Mouse (Mus musculus): ENCODE data around the gene Saysd1. TPM values are rescaled to one million over a fixed set of nuclear protein-coding genes. Genes with fewer than 3 reads are reported as not detected.

Gene Saysd1
- polyA plus RNA-seq, 1 experiment from 2014 or later, result 11.2 TPM

DNA sequence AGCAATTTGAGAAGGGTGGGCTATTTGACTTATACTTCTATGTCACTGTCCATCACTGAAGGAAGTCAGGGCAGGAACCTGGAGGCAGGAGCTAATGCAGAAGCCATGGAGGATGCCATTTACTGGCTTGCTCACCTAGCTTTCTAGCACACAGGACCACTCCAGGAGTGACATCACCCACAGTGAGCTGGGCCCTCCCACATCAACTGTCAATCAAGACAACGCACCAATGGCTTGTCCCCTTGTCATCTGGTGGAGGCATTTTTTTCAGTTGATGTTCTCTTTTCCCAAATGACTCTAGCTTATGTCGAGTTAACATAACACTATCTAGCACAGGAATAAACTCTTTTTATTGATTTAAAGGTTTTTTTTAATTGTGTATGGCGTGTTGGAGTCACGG is 30.9 kb upstream of the Saysd1 start:
- H3K4me3 ChIP-seq (ENCODE audit: low read length), result no peak overlapping the region
- no peaks in the 10 kb centered on the region for H3K27me3 ChIP-seq (ENCODE audit: control insufficient read depth, insufficient read depth, low read length)
- ATAC-seq (ENCODE audit: low FRiP score, low TSS enrichment), result no peak
- peaks cover 35% of the 10 kb centered on the region for H3K4me1 ChIP-seq (ENCODE audit: control insufficient read depth, insufficient read depth, low read length)
- H3K36me3 ChIP-seq (ENCODE audit: control insufficient read depth, insufficient read depth, low read length), result no peaks in the 10 kb centered on the region
- no peak overlapping the region for H3K27ac ChIP-seq (ENCODE audit: low read depth, low read length)
- H3K9ac ChIP-seq (ENCODE audit: low read depth, low read length), result no peak overlapping the region
- no peak overlapping the region for H3K4me2 ChIP-seq (replicated peaks; ENCODE audit: low read depth, low read length)
- H3K9me3 ChIP-seq (ENCODE audit: control insufficient read depth, low read length), result no peaks in the 10 kb centered on the region
- WGBS, result 87% methylated on average over 4 of the region's 4 CpGs

DNA sequence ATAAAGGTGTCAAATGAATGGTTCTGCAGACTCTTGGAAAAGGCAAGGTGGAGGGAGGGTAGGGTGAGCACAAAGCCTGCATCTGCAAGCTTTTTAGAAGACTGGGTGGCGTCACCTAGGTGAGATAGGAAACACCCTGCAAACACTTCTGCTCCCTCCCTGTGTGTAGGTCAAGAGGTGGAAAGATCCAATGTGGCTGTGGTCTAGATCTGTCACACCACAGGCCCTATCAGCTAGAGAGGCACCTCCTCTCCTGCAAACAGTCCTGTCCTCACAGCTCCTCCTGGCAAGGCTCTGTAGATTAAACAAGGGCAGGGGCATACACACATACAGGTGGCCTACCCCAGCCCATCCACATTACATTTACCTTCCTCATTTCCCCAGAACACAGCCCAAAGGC is 30.1 kb upstream of the Saysd1 start:
- Histone ChIP-seq H3K9ac (ENCODE audit: low read depth, low read length) (no peak overlapping the region), H3K4me1 (ENCODE audit: control insufficient read depth, insufficient read depth, low read length) (peaks cover 41% of the 10 kb centered on the region)
- 81% methylated on average over 1 of the region's 1 CpGs for WGBS

DNA sequence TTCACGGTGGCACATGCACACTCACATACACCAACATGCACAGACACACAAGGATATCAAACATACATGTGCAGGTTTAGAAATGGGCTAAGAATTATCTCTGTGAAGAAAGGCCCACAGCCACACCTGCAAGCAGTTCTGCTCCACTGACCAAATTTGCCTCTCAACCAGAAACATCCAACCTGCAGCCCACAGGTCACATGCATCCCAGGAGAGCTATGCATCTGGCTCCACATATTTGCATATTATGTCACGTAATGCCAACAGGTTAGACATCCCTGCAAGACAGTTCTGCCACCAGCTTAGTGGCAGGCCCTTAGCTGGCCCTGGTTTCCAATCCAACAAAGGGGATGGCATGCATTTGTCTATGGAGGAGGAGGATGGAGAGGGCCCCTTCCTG is 29.7 kb upstream of the Saysd1 start:
- H3K27me3 ChIP-seq (ENCODE audit: control insufficient read depth, insufficient read depth, low read length), result no peaks in the 10 kb centered on the region
- no peak overlapping the region for H3K9ac ChIP-seq (ENCODE audit: low read depth, low read length)
- H3K4me2 ChIP-seq (replicated peaks; ENCODE audit: low read depth, low read length), result no peak overlapping the region
- H3K4me3 ChIP-seq (ENCODE audit: low read length), result no peak overlapping the region
- ATAC-seq (ENCODE audit: low FRiP score, low TSS enrichment), result no peak
- H3K4me1 ChIP-seq (ENCODE audit: control insufficient read depth, insufficient read depth, low read length), result peaks cover 42% of the 10 kb centered on the region
- no peaks in the 10 kb centered on the region for H3K9me3 ChIP-seq (ENCODE audit: control insufficient read depth, low read length)
- no peaks in the 10 kb centered on the region for H3K36me3 ChIP-seq (ENCODE audit: control insufficient read depth, insufficient read depth, low read length)
- WGBS, result 83% methylated on average over 2 of the region's 2 CpGs
- H3K27ac ChIP-seq (ENCODE audit: low read depth, low read length), result no peak overlapping the region

More for the DNA sequence above, 30.1 kb upstream of the Saysd1 start:
- no peak for ATAC-seq (ENCODE audit: low FRiP score, low TSS enrichment)
- H3K27ac ChIP-seq (ENCODE audit: low read depth, low read length), result no peak overlapping the region
- no peak overlapping the region for H3K4me2 ChIP-seq (replicated peaks; ENCODE audit: low read depth, low read length)
- no peak overlapping the region for H3K4me3 ChIP-seq (ENCODE audit: low read length)
- H3K36me3 ChIP-seq (ENCODE audit: control insufficient read depth, insufficient read depth, low read length), result no peaks in the 10 kb centered on the region
- H3K9me3 ChIP-seq (ENCODE audit: control insufficient read depth, low read length), result no peaks in the 10 kb centered on the region
- no peaks in the 10 kb centered on the region for H3K27me3 ChIP-seq (ENCODE audit: control insufficient read depth, insufficient read depth, low read length)

DNA sequence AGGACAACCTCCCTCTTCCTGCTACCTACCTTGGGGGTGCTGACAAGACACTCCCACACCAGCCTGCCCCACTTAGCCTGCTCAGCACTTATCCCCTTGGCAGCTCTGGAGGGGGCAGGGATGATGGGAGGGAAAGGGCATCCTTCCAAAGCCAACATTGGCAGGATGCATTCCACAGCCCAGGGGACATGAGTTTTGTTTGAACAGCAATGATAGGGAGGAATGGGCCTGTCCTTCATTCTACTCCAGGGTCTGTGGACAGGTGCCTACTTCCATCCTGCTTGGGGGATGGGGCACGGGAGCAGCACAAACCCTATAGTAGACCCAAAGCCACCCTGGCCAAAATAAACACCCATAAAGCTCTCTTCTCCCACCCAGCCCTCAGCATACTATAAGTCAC is 27.1 kb upstream of the Saysd1 start:
- Histone ChIP-seq H3K4me1 (ENCODE audit: control insufficient read depth, insufficient read depth, low read length) (peaks cover 38% of the 10 kb centered on the region), H3K4me2 (replicated peaks; ENCODE audit: low read depth, low read length) (no peak overlapping the region), H3K27me3 (ENCODE audit: control insufficient read depth, insufficient read depth, low read length) (no peaks in the 10 kb centered on the region), H3K9me3 (ENCODE audit: control insufficient read depth, low read length) (no peaks in the 10 kb centered on the region), H3K4me3 (ENCODE audit: low read length) (no peak overlapping the region), H3K27ac (ENCODE audit: low read depth, low read length) (peak overlapping the region; percentile 38; the same call in 1 of the 2 replicates), H3K36me3 (ENCODE audit: control insufficient read depth, insufficient read depth, low read length) (no peaks in the 10 kb centered on the region), H3K9ac (ENCODE audit: low read depth, low read length) (no peak overlapping the region; the same call in 1 of the 2 replicates)
- WGBS, result 28% methylated on average over 1 of the region's 1 CpGs
- peak; percentile 10; the same call in 1 of the 2 replicates for ATAC-seq (ENCODE audit: low FRiP score, low TSS enrichment)

DNA sequence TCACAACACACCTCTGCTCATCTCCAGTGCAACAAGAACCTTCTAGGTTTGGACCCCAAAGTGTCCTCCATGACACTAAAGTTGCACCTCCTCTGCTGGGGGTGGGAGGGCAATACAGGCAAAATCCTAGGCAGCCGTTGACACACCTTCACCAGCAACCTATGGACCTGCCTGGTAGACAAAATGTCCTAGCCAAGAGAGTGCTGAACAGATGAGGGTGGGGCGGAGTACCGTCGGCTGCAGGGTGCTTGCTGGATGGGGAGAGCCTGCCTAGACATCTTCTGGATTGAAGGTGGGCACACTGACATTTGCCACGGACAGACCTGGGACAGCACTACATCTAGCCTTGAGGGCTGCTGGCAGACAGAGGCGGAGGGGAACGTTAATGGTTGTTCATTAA is 26.1 kb upstream of the Saysd1 start:
- no peak overlapping the region for H3K4me3 ChIP-seq (ENCODE audit: low read length)
- no peaks in the 10 kb centered on the region for H3K36me3 ChIP-seq (ENCODE audit: control insufficient read depth, insufficient read depth, low read length)
- H3K27me3 ChIP-seq (ENCODE audit: control insufficient read depth, insufficient read depth, low read length), result no peaks in the 10 kb centered on the region
- H3K27ac ChIP-seq (ENCODE audit: low read depth, low read length), result no peak overlapping the region; the same call in 1 of the 2 replicates
- ATAC-seq (ENCODE audit: low FRiP score, low TSS enrichment), result no peak
- peaks cover 46% of the 10 kb centered on the region for H3K4me1 ChIP-seq (ENCODE audit: control insufficient read depth, insufficient read depth, low read length)
- no peak overlapping the region for H3K9ac ChIP-seq (ENCODE audit: low read depth, low read length)
- no peak overlapping the region for H3K4me2 ChIP-seq (replicated peaks; ENCODE audit: low read depth, low read length)
- H3K9me3 ChIP-seq (ENCODE audit: control insufficient read depth, low read length), result no peaks in the 10 kb centered on the region
- WGBS, result 75% methylated on average over 7 of the region's 7 CpGs

DNA sequence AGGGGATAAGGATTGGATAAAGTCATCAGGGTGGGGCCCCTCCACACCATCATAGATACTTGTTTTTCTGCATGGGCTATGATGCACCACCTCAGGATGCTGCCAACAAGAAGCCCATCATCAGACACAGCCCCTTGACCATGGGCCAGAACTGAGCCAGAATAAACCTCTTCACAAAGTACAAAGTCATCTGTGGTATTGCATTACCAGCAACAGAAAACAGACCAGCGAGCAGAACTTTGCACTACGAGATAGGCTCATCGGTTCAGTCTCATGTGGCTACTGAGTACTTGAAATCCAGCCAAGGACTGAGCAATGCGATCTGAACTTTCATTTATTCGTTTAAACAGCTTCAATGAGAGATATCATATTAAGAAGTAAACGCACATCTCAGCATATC is 24.4 kb upstream of the Saysd1 start:
- Histone ChIP-seq H3K4me1 (ENCODE audit: control insufficient read depth, insufficient read depth, low read length) (peaks cover 50% of the 10 kb centered on the region), H3K4me3 (ENCODE audit: low read length) (no peak overlapping the region), H3K27ac (ENCODE audit: low read depth, low read length) (no peak overlapping the region), H3K4me2 (replicated peaks; ENCODE audit: low read depth, low read length) (no peak overlapping the region), H3K9ac (ENCODE audit: low read depth, low read length) (no peak overlapping the region), H3K27me3 (ENCODE audit: control insufficient read depth, insufficient read depth, low read length) (no peaks in the 10 kb centered on the region), H3K36me3 (ENCODE audit: control insufficient read depth, insufficient read depth, low read length) (no peaks in the 10 kb centered on the region), H3K9me3 (ENCODE audit: control insufficient read depth, low read length) (no peaks in the 10 kb centered on the region)
- 66% methylated on average over 6 of the region's 6 CpGs for WGBS
- ATAC-seq (ENCODE audit: low FRiP score, low TSS enrichment), result no peak

DNA sequence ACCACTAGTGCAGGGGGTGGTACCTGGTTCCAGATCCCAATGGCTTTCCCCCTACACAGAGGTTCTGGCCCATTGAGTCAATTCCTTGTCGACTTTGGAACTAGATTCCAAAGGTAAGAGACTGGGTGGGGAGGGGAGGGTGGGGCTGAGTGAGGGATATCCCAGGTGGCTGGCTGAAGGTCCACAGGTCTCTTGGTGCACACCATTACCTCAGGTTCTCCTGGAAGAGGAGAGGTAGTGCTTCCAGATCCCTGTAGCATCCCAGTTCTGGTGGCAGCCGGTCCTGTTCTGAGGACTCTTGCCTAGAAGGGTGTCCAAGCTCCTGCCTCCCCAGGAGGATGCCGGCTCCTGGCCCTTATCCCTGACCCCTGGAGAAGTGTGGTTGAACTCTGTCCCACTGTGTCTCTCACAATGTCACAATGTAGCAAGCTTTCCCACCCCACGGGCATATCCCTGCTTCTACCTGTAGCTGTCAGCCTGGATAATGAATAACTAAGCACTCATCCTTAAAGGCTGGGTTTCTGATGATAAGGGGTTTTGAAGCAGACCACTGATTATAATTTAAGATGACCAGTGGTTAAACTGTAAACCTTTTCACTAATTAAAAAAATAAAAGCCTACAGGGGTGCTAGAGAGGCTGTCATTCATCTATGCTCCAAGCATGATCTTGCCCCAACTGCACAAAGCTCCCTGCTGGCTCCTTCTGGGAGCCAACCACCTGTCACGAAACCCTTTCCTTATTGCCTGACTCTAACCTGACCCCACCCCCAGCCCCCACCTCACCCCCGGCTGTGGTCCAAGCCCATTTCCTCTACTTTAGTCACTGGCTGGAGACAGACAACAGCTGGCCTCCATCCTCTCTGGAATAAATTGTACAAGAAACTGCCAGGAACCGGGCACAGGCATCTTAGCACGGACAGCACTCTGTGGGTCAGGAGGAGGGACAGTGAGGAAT is 20.7 kb upstream of the Saysd1 start:
- Histone ChIP-seq H3K4me2 (replicated peaks; ENCODE audit: low read depth, low read length) (no peak overlapping the region), H3K9ac (ENCODE audit: low read depth, low read length) (no peak overlapping the region), H3K4me3 (ENCODE audit: low read length) (no peak overlapping the region), H3K36me3 (ENCODE audit: control insufficient read depth, insufficient read depth, low read length) (no peaks in the 10 kb centered on the region), H3K9me3 (ENCODE audit: control insufficient read depth, low read length) (no peaks in the 10 kb centered on the region), H3K27me3 (ENCODE audit: control insufficient read depth, insufficient read depth, low read length) (no peaks in the 10 kb centered on the region), H3K4me1 (ENCODE audit: control insufficient read depth, insufficient read depth, low read length) (peaks cover 36% of the 10 kb centered on the region), H3K27ac (ENCODE audit: low read depth, low read length) (peak overlapping the region; percentile 56; the same call in 1 of the 2 replicates)
- ATAC-seq (ENCODE audit: low FRiP score, low TSS enrichment), result peak; percentile 79
- WGBS, result 28% methylated on average over 8 of the region's 8 CpGs

DNA sequence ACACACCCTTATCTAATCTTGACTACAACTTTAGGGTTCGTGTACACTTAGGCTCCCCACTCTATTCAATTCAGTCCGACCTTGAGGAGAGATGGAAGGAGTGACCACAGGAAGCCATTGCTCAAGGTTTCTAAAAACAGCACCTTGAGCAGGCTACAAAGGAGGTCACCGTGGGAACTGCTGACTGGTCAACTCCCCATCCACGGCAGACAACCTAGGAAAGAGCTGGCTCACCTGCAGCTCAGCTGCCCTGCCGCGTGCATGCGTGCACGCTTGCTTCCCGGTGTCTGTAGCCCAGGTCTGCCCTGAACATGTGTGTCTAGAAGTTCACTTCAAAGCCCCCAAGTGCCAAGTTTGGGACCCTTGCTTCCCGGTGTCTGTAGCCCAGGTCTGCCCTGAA is 19.3 kb upstream of the Saysd1 start:
- Histone ChIP-seq H3K4me1 (ENCODE audit: control insufficient read depth, insufficient read depth, low read length) (peaks cover 27% of the 10 kb centered on the region), H3K27ac (ENCODE audit: low read depth, low read length) (no peak overlapping the region), H3K4me3 (ENCODE audit: low read length) (no peak overlapping the region), H3K9me3 (ENCODE audit: control insufficient read depth, low read length) (no peaks in the 10 kb centered on the region), H3K4me2 (replicated peaks; ENCODE audit: low read depth, low read length) (no peak overlapping the region), H3K36me3 (ENCODE audit: control insufficient read depth, insufficient read depth, low read length) (no peaks in the 10 kb centered on the region), H3K9ac (ENCODE audit: low read depth, low read length) (no peak overlapping the region), H3K27me3 (ENCODE audit: control insufficient read depth, insufficient read depth, low read length) (no peaks in the 10 kb centered on the region)
- WGBS, result 82% methylated on average over 10 of the region's 10 CpGs
- no peak for ATAC-seq (ENCODE audit: low FRiP score, low TSS enrichment)

DNA sequence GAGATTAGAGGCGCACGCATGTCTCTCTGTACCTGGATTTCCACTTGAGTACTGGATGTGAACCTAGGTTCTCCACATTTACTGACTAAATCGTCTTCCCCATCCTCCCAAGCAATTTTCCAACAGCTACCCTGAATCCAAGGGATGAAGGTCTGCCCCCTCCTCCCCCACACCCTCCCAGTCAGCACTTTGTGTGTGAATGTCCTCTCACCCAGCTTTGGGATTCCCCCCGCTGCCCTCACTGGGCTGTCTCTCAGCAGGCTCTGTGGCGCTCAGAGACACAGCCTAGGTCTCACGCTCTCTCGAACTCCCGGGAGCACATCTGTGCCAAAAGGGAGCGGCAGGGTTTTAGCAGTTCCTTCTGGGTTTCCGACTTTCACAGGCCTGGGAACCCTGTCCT is 17.4 kb upstream of the Saysd1 start:
- no peak overlapping the region for H3K9ac ChIP-seq (ENCODE audit: low read depth, low read length)
- H3K4me2 ChIP-seq (replicated peaks; ENCODE audit: low read depth, low read length), result no peak overlapping the region
- H3K27me3 ChIP-seq (ENCODE audit: control insufficient read depth, insufficient read depth, low read length), result no peaks in the 10 kb centered on the region
- H3K9me3 ChIP-seq (ENCODE audit: control insufficient read depth, low read length), result no peaks in the 10 kb centered on the region
- 57% methylated on average over 10 of the region's 10 CpGs for WGBS
- H3K36me3 ChIP-seq (ENCODE audit: control insufficient read depth, insufficient read depth, low read length), result no peaks in the 10 kb centered on the region
- peaks cover 32% of the 10 kb centered on the region for H3K4me1 ChIP-seq (ENCODE audit: control insufficient read depth, insufficient read depth, low read length)
- ATAC-seq (ENCODE audit: low FRiP score, low TSS enrichment), result no peak
- no peak overlapping the region; the same call in 1 of the 2 replicates for H3K27ac ChIP-seq (ENCODE audit: low read depth, low read length)
- H3K4me3 ChIP-seq (ENCODE audit: low read length), result no peak overlapping the region
